Mouse (Mus musculus) lung, postnatal 4 days (tissue): Measurements from ENCODE around the gene Gm27021.

Source experiments
- DNase-seq, 2 experiments: peaks; one replicate each; pipeline ENCODE4 v3.0.0; 2021

The Gm27021 gene

DNA sequence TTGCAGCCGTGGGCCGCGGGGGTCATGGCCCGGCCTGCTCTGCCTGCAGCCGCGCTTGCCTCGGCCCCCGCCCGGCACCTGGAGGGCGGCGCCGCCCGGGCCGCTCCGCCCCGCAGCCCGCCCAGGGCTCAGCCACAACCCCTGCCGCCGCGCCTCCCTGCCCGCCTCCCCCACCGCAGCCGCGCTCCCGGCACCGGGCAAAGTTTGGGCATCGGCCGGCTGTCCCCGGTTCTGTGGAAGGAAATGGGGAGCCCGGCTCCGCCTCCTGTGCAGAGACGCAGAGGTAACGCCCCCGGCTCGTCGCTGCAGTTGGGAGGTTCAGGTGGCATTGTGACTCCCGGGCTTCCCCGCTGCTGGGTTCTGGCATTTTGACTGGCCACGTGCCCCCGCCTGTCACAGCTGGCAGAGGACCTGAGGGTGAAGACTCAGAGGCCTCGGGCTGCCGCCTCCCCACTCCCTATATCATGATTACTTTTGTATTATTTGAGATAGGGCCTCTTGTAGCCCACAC is 33.5 kb downstream of the Gm27021 start:
- peak; percentile 67 to 73 for DNase-seq

DNA sequence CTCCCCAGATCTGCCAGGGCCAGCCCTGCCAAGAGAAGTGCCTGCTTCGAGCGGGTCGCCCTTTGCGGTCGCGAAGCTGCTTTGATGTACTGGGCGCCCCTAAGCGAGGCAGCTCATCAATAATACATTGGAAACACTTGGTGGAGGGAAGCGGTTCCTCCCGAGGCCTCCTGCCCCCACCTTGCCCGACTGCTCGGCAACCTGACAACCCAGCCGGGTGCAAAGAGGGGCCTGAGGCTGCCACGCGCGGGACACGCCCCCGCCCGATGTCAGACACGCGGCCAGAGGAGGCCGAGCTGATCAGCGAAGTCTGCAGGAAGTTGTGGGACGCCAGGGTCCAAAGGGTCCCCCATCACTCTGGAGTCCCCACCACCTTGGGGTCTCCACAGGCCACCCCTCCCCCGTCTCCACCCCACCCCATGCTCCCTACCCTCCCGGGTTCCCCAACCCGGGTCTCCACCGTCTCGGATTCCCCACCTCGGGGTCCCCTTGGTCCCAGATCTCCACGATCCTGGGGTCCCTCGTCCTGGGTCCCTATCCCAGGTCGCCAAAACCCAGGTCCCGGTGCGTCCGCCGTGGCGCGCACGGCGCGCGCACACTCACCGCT is 34.1 kb downstream of the Gm27021 start:
- peak; percentile 32 to 37 for DNase-seq

DNA sequence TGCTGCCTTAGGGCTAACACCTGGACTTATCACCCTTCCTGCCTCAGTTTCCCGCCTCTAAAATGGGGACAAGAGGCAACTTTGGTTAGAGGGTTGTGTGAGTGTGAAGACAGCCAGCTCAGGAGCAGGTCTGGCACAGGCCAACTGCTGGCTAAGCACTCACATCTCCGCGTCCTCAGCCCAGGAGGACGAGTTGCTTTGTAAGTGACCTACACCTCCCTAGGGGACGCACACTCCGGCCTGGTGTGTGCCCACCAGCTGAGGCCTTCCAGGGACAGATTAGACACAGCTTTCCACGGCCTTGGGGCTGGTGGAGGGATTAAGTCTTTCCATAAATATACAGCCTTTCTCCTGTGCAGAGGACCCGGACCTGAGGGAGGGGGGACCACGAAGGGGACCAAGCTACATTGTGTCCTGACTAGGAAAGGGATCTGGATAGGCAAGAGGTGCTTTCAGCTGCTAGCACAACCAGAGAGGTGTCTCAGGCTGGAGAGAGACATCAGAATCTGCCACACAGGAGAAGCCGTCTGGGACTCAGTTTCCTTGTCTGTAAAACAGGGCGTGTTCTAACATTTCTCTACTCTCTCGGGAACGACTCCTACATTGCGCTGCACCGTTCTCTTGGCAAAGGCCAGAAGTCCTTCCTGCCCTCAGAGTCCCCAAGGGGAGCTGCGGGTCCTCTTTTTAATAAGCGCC is 34.8 kb downstream of the Gm27021 start:
- no peak for DNase-seq

DNA sequence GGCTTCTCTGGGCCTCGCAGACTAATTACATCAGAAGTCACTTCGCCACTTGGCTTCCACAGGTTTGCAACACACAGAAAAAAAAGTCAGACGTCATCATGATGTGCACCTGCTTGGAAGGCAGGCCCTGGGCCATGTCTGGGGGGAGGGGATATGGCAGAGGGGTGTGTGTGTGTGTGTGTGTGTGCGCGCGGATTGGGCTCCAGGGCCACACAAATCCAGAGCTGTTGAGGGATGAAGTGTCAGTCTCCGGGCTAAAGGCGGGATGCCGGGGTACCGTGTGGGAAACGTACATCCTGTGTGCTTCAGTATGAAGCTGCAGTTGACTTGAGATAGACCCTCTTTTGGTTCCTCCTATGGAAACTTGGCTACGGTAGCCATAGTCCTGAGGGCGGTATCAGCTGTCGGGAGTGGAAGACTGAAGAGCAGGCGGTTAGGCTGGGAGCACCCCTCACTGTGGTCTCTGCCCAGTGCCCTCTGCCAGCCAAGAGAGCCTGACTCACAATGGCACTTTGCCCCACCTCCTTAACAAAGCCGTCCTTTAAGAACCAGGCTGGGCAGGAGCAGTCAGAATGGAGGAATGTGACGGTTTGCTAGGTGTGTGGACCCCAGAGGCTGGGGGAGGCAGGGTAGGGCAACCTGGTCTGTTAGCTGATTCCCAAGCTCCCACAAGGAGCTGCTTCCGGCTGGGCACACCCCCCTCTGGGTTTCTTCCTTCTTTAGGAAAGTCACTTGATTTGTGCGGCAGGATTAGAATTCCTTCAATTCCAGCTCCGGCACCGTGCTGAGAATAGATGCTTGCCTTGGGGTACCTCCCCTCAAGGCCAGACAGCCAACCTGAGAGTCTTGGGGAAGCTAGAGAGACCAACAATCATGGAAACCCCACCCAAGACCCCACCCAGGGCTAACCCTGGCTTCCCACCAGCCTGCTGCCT is 36.2 kb downstream of the Gm27021 start:
- no peak for DNase-seq

DNA sequence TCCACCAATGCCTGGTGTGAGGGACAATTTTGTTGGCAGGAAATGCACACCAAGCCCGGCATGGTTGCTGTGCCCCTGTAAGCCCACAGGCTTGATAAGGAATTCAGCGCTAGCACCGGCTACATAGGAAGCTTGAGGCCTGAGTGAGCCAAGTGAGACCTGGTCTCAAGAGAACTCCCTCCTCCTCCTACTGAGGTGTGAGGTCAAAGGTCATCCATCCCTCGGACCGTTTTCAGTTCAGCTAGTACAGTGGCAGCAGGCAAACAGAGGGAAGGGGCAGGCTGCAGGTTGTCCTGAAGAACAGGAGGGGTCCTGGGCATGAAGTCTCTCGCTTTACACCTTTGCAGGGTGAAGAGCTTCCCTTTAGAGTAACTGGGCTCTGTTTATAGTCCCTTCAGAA is 37.0 kb downstream of the Gm27021 start:
- DNase-seq: no peak

DNA sequence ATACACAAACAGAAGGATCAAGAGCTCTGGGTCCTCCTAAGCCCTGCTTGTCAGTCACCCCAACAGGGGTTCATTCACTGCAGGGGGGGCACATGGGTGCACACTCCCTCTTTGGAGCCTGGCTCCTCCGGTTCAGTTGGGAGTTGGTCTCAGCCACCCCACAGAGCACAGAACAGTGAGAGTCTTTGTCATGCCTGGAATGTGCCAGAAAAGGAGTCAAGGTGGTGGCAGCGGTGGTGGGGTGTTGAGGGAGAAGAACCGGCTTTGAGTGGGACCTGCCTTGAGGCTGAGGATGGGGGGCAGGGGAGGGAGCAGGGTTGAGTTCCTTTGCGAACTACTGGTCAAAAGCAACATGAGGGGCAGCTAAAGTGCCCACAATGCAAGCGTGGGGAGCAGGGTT is 37.8 kb downstream of the Gm27021 start:
- DNase-seq: no peak

DNA sequence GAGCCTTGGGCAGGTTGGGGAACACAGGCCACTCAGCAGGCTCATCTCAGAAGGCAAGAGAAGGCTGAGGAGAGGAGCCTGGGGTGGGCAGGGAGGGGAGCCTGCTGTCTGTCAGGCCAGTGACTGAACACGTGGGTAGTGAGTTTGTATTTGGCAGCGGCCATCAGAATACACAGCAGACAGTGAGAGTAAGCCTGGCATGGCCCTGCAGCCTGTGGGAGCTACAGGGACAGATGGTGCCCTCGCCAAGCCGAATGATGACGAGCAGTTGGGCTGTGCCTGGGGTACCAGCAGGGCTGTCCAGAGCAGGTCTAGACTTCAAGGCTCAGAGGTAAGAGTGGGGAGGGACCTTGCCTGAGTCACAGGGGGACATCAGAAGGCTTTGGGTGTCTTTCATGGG is 40.6 kb downstream of the Gm27021 start:
- no peak for DNase-seq

DNA sequence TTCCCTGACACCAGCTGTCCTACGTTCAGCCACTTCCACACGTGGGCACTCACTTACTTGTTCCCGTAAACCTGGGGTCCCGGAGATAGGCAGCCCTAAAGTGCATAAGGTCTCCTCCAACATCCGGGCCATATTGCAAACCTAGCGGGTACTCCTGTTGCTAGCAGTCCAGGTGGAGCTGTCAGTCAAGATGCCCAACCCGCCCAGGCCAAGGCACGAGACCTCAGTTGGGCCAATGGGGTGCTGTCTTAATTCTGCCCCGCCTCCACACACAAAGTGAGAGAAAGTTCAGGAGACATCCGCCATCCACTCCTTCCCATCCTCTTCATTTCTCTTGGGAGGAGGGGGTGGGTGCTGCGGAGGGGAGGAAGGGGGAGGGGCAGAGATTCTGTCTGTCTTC is 41.4 kb downstream of the Gm27021 start:
- no peak for DNase-seq

DNA sequence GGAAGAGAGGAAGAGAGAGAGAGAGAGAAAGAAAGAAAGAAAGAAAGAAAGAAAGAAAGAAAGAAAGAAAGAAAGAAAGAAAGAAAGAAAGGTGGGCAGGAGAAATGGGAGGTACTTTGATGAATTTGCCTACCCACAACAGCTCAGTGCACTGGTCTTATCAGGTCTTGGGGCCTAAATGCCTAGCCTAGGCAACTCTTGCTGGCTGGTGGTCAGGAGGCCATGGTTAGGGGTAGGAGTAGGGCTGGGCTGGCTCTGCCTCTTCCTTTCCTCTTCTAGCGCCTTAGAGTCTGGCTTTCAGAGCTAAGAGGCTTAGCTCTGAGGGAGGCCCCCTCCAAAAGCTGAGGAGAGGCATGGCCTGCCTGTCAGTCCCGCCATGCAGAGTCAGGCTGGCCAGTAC is 44.3 kb downstream of the Gm27021 start:
- DNase-seq: no peak

DNA sequence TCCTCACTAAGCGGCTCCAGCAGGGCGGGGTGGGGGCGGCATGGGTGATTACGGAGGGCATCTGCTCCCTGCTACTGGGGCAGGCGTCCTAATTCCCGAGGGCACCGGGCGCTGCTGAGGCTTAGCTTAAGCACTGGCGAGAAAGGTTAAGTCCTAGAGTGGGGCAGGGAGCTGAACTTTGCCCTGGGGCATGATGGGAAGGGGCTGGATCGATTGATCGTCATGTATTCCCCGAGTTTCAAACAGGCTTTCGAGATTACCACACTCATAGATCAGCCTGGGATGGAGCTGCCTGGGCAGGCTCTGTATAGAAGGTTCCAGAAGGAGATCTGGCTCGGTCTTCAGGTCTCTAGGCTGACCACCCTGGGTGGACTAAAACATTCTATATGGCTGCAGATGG is 45.7 kb downstream of the Gm27021 start:
- no peak for DNase-seq

DNA sequence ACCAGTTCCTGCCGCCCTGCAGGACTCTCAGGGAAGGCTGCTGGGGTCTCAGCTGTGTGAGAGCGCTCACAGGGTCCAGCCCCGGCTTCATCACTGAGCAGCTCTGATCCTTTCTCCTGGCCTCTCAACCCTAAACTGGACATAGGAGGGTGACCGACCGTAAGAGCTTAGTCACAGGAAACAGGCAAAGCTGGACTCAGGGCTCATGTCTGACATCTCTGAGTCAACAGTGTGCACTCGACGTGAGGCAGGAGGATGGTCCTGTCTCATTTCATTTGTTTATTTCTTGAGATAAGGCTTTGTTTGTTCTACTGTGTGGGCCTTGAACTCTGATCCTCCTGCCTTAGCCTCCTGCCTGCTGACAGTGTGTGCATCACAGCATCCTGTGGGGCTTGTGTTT is 47.4 kb downstream of the Gm27021 start:
- DNase-seq: no peak

DNA sequence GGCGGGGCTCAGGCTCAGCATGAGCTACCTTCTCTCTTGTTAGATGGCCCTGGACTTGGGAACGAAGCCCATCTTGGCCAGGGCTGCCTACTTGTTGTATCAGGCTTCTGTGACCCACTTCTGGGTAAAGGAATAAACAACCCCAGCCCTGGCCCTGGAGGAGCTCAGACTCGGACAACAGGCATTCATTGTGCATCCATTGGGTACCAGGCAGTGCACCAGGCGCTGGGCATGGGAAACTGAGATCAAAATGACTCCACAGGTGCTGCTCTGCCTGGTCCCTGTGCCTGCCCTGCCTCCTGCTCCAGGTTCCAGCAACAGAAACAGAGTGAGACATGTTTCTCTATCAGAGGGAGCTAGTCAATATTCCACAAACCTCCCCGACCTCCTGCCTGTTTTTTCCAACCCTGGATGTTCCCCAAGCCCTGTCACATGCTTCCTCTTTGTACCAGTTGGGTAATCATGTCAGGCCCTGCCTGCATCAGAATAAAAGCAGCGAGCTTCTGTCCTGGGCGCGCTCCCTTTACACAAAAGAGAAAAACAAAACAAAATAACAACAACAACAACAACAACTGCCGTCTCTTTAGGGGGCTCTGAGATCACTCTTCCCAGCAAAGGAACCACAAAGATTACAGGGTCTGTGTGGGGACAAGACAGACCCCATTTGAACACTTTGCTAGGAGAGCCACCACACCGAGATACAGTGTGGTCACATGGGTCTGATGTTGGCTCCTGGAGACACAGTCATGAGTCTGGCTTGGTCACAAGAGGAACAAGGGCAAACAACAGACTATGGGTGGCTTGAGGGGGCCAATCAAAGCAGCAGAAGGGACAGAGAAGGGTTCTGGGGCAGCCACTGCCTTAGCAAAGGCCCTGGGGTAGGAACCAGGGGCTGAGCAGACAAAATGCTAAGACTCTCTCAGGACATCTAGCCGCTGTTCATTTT is 48.4 kb downstream of the Gm27021 start:
- no peak for DNase-seq

DNA sequence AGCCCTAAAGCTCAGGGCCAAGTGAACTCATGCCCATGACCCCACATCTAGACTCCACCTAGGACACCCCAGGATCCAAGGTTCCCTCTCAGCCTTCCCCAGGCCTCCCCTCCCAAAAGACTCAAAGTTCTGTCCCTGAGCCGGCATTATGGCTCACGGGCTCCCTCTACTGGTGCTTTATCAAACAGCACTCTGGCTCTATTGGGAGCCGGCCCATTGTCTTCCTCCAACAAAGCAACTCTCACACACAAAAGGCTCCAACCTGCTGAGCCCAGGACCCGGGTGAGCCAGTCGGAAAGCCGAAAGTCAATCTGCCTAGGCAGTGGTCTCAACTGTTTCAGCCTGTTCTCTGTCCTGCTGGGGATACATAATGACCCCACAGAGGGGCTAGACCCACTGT is 49.8 kb downstream of the Gm27021 start:
- peak; percentile 59 to 82 for DNase-seq

DNA sequence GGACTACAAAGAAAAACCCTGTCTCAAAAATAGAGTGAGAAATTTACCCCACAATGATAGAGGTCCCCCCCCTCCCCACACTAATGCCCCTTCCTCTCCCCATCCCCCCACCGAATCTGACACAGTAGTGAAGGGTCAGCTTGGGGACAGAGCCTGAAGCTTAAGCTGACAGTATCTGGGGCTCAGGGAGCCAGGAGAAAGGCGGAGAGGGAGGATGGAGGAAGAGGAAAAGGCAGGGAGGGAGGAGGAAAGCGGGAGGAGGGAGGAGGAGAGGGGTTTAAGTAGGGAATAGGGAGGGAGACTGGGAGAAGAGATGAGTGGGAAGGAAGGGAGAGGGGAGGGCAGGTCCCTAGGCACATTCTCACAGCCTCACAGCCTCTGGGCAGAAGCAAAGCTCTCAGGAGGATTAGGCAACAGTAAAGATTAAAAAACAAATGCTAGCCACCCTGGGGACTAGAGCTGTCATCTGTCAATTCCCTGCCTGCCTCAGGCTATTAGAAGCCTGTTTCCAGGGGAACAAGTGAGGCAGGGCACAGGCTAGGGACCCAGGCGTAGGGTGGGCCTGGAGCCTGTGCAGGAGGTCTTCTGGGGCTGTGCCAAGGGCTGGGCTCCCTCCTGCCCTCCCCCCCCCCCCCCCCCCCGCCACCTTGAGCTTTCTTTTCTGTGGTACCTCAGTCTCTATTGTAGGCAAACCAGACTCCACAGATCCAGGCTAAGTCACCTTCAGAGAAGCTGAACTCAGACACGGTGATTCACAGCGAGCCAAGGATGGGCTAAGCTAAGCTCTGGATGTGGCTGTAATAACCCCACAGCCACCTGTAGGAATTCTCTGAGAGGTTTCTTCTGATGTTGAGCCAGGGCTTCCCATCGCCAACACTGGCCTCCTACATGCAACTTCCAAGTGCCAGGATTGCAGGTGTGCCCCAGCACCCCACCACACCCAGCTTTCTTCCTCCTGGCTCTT is 50.9 kb downstream of the Gm27021 start:
- DNase-seq: no peak

DNA sequence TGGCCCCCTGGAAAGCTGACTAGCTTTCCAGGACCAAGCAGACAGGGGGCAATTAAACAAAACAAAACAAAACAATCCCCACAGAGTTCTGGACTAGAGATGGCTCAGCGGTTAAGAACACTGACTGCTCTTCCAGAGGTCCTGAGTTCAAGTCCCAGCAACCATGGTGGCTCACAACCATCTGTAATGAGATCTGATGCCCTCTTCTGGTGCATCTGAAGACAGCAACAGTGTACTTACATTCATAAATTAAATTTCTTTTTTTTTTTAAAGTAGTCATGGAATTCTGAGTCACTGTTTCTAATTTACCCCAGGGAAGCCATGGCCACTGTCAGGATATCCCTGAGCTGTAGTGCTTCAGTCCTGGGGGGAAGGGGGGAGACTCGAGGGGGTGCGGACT is 53.4 kb downstream of the Gm27021 start:
- no peak for DNase-seq

DNA sequence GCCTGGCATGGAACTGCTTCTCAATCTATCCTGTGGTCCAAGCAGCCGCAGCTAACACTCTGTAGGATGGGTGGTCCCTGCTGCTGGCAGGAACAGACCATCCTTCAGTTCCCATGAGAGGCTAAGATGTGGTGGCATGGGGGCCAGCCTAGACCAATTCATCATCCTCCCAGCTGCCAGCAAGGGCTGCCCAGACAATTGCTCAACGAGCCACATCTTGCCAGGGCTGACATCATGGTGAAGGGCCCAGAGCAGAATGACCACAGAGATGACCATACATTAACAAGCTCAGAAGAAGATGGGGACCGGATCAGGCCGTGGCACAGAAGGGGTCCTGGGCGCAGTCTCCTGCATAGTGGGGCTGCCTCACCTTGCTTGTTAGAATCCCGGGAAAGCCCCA is 57.1 kb downstream of the Gm27021 start:
- DNase-seq: no peak

DNA sequence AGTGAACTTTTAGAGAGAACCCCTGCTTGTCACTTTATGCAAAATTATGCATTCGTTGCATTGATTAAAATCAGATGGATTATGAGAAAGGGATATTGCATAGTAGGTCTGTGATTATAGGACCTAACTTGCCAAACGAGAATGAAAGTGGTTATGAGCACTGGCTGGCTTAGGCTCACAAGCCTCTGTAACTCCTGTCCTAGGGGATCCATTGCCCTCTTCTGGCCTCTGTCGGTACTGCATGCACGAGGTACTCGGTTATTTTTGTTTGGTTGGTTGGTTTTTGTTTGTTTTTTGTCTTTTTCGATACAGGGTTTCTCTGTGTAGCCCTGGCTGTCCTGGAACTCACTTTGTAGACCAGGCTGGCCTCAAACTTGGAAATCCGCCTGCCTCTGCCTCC is 60.0 kb downstream of the Gm27021 start:
- peak; percentile 59 to 79 for DNase-seq

DNA sequence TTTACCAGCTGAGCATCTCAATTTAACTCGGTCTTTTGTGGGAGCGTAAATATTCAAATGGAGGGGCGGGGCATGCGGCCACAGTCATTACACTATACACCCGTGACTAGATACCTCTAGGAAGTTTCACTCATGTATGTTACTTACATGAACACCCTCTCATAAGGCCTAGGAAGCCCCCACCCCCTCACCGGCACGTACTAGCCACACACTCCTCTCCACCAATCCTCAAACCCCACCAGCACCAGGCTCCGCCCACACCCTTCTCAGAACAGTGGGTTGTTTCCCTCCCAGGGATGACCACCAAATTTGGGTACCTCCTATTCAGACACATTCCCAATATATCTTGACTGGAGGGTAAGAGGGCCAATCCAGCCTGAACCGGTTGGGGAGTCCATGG is 60.4 kb downstream of the Gm27021 start:
- DNase-seq: no peak

DNA sequence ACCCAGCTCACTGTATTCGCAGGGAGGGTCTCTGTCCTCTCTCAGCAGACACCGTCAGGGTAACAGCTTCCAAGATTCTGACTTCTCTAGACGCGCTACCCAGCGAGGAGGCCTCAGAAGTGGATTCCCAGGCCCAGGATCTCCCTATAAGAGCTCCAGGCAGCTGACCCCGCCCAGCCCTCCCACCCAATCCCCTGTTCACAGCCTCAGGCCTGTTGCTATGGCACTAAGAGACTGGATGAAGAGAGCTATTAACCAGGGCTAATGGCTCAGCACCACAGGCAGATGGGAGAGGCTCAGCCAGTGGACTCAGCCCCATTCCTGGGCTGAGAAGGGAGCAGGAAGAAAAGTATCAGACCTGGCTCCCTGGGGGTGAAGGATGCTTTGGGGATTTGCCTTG is 65.2 kb downstream of the Gm27021 start:
- DNase-seq: no peak

DNA sequence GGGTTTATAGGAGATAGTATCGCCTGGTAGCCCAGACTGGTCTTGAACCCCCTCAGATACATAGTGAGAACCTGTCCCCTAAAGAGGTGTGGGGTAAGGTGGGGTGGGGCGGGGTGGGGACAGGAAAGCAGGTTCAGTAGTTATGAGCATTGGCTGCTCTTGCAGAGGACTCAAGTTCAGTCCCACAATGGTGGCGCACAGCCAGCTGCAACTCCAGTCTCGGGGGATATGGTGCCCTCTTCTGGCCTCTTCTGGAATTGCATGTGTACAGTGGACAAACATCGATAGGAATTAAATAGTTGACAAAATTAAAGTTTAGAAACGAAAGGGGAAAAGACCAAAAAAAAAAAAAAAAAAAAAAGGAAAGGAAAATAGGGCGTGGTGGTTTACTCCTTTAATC is 68.4 kb downstream of the Gm27021 start:
- peak; percentile 82 to 88 for DNase-seq

DNA sequence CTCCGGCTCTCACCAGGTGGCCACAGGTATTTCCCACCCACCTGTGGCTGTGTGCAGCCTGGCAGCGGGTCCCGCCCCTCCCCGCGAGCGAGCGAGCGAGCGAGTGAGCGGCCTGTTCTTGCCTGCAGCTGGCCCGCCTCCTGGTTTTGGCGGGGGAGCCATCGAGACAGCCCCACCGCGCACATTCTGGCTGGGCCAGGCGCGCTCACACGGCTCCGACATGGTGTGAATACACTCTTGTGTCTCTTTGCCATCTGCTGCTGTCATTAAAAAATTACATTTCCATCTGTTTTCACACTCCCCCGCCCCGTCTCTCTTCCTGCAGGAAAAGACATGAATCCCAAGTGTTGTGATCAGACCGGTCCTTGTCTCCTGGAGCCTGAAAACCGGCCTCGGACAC is 69.3 kb downstream of the Gm27021 start:
- peak; percentile 31 to 69 for DNase-seq
